ENCODE assay signal across 14 mouse cellular contexts in the genomic region with DNA sequence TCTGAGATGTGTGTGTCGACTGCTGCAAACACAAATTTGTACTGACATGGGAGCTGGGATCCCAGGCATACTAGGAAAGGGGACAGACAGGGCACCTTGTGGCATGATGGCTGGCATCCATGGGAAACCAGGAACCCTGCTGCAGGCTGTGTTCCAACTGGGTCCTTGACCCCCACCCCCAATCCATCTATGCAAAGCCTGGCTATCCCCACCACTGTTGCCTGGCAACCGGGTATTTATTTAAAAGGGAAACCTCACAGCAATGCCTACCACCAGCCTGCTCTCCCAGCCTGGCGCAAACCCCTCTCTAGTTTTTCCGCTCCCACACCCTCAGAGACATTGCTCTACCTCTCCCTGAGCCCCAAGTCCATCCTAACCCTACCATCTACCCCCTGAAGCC. TPM values are rescaled to one million over a fixed set of nuclear protein-coding genes. Genes with fewer than 3 reads are reported as not detected.
DNase-seq lines count a peak whose midpoint lies in the region; ATAC-seq and TF ChIP-seq lines count a peak whose summit lies in the region.
"Had no signal": no experiment of that assay in that cellular context is flagged by ENCODE, and none has a peak within 500 bp of the region (broad histone marks: within the 10 kb centered on the region; RNA-seq: fewer than 3 reads in every experiment).

No protein-coding gene starts in this region.

- H3K36me3 ChIP-seq in heart, postnatal 0 days (replicated peaks; ENCODE audit: control insufficient read depth, insufficient read depth, low read length): no peaks in the 10 kb centered on the region
- no peaks in the 10 kb centered on the region for H3K36me3 ChIP-seq in heart, adult 2 months (ENCODE audit: control insufficient read depth, insufficient read depth, low read length)
- no peaks in the 10 kb centered on the region for H3K36me3 ChIP-seq in limb, embryonic 14.5 days (ENCODE audit: control insufficient read depth, insufficient read depth, low read length)
- no peaks in the 10 kb centered on the region for H3K36me3 ChIP-seq in kidney, embryonic 14.5 days (ENCODE audit: control insufficient read depth, insufficient read depth, low read length)
- H3K36me3 ChIP-seq: intestine, embryonic 15.5 days had no signal

- H3K27me3 ChIP-seq in heart, postnatal 0 days (ENCODE audit: control insufficient read depth, insufficient read depth, low read length): no peaks in the 10 kb centered on the region
- H3K27me3 ChIP-seq in heart, adult 2 months (ENCODE audit: control insufficient read depth, insufficient read depth, low read length): no peaks in the 10 kb centered on the region
- no peaks in the 10 kb centered on the region for H3K27me3 ChIP-seq in limb, embryonic 14.5 days (ENCODE audit: control insufficient read depth, insufficient read depth, low read length)
- no peaks in the 10 kb centered on the region for H3K27me3 ChIP-seq in kidney, embryonic 14.5 days (ENCODE audit: control insufficient read depth, insufficient read depth, low read length)
- H3K27me3 ChIP-seq: intestine, embryonic 15.5 days; limb, embryonic 13.5 days had no signal

- no peaks in the 10 kb centered on the region for H3K9me3 ChIP-seq in heart, postnatal 0 days (replicated peaks; ENCODE audit: control insufficient read depth, low read length)
- no peaks in the 10 kb centered on the region for H3K9me3 ChIP-seq in limb, embryonic 14.5 days (ENCODE audit: control insufficient read depth, low read length)
- H3K9me3 ChIP-seq in kidney, embryonic 14.5 days (ENCODE audit: control insufficient read depth, low read length): no peaks in the 10 kb centered on the region
- H3K9me3 ChIP-seq: intestine, embryonic 15.5 days; limb, embryonic 13.5 days had no signal

- no peak for TF ChIP-seq CTCF in heart, postnatal 0 days (IDR thresholded peaks at IDR 0.05; ENCODE audit: low read depth)
- TF ChIP-seq CTCF in heart, adult 2 months (IDR thresholded peaks at IDR 0.05): no peak
- no peak for TF ChIP-seq CTCF in brain, embryonic 14.5 days (IDR thresholded peaks at IDR 0.05; ENCODE audit: borderline replicate concordance, extremely low read depth, insufficient read depth, insufficient read length)

- no peak for ATAC-seq in heart, postnatal 0 days (ENCODE audit: insufficient read depth, low read depth)
- no peak for ATAC-seq in limb, embryonic 14.5 days (ENCODE audit: low FRiP score, low read depth)
- ATAC-seq in kidney, embryonic 14.5 days (ENCODE audit: low FRiP score, low TSS enrichment): no peak
- ATAC-seq: intestine, embryonic 15.5 days had no signal

- peaks cover 31% of the 10 kb centered on the region for H3K4me1 ChIP-seq in heart, postnatal 0 days (ENCODE audit: control insufficient read depth, insufficient read depth)
- H3K4me1 ChIP-seq in heart, adult 2 months (ENCODE audit: control insufficient read depth, insufficient read depth, low read length): peaks cover 1% of the 10 kb centered on the region; the same call in 1 of the 2 replicates
- H3K4me1 ChIP-seq in limb, embryonic 14.5 days (ENCODE audit: control insufficient read depth, insufficient read depth, low read length): peaks cover 49% of the 10 kb centered on the region
- peaks cover 36% of the 10 kb centered on the region for H3K4me1 ChIP-seq in kidney, embryonic 14.5 days (ENCODE audit: control insufficient read depth, insufficient read depth, low read length)

- TF ChIP-seq POLR2A in heart, adult 2 months (IDR thresholded peaks at IDR 0.05; ENCODE audit: insufficient read depth, low read depth, low read length): no peak
- no peak for TF ChIP-seq POLR2A in brain, embryonic 14.5 days (IDR thresholded peaks at IDR 0.05; ENCODE audit: borderline replicate concordance, extremely low read depth, insufficient read depth, insufficient read length, poor library complexity, severe bottlenecking)
- TF ChIP-seq POLR2A in limb, embryonic 14.5 days (IDR thresholded peaks at IDR 0.05; ENCODE audit: borderline replicate concordance, extremely low read depth, insufficient read depth, insufficient read length): no peak

- H3K79me2 ChIP-seq in heart, adult 2 months (replicated peaks; ENCODE audit: control insufficient read depth, insufficient read depth, low read length): no peaks in the 10 kb centered on the region

- no peak for DNase-seq in heart, postnatal 0 days (ENCODE audit: low spot score)
- no peak for DNase-seq in heart, adult 2 months
- DNase-seq in adrenal gland, postnatal 14 days: peak; percentile 34
- DNase-seq in brain, embryonic 14.5 days (ENCODE audit: low read depth): peak; percentile 52
- DNase-seq in limb, embryonic 14.5 days (ENCODE audit: low spot score): no peak
- DNase-seq in MN1 (ENCODE audit: low spot score): no peak
- DNase-seq in gastrocnemius, postnatal 4 days (ENCODE audit: low spot score in 2 of 2): no peak
- DNase-seq: cerebellum, postnatal 36 days; gastrocnemius, postnatal 36 days had no signal

- no peak overlapping the region for H3K9ac ChIP-seq in heart, postnatal 0 days (replicated peaks; ENCODE audit: low read depth, low read length)
- H3K9ac ChIP-seq in heart, adult 2 months (ENCODE audit: low read depth, low read length): no peak overlapping the region
- 0 out of 2 replicates have a peak overlapping the region, but pooled peaks have one; percentile 4 for H3K9ac ChIP-seq in limb, embryonic 14.5 days (ENCODE audit: low read depth, low read length, severe bottlenecking)
- H3K9ac ChIP-seq in kidney, embryonic 14.5 days (ENCODE audit: low read depth, low read length): no peak overlapping the region
- H3K9ac ChIP-seq: intestine, embryonic 15.5 days; limb, embryonic 13.5 days had no signal

- 73% methylated on average over 4 of the region's 4 CpGs for WGBS in heart, postnatal 0 days
- WGBS in heart, adult 2 months: 79% methylated on average over 4 of the region's 4 CpGs
- WGBS in limb, embryonic 14.5 days: 77% methylated on average over 4 of the region's 4 CpGs
- 87% methylated on average over 4 of the region's 4 CpGs for WGBS in kidney, embryonic 14.5 days

- 0 out of 2 replicates have a peak overlapping the region, but pooled peaks have one; percentile 20 for H3K27ac ChIP-seq in heart, postnatal 0 days (ENCODE audit: low read depth)
- no peak overlapping the region for H3K27ac ChIP-seq in heart, adult 2 months
- no peak overlapping the region for H3K27ac ChIP-seq in limb, embryonic 14.5 days (replicated peaks; ENCODE audit: low read depth, low read length)
- H3K27ac ChIP-seq in kidney, embryonic 14.5 days (ENCODE audit: low read depth, low read length): no peak overlapping the region
- H3K27ac ChIP-seq: intestine, embryonic 15.5 days had no signal

- no peak for TF ChIP-seq EP300 in heart, postnatal 0 days (IDR thresholded peaks at IDR 0.05; ENCODE audit: low read depth)
- TF ChIP-seq EP300 in heart, adult 2 months (IDR thresholded peaks at IDR 0.05; ENCODE audit: insufficient read depth, low read depth, low read length): no peak

- intact Hi-C loops in heart, adult 2 months (cut with DNase I): no loop called here

- no peak overlapping the region for H3K4me2 ChIP-seq in heart, postnatal 0 days (ENCODE audit: low read depth, low read length)
- H3K4me2 ChIP-seq in limb, embryonic 14.5 days (replicated peaks; ENCODE audit: low read depth, low read length, severe bottlenecking): no peak overlapping the region
- no peak overlapping the region for H3K4me2 ChIP-seq in kidney, embryonic 14.5 days (replicated peaks; ENCODE audit: low read depth, low read length)
- H3K4me2 ChIP-seq: intestine, embryonic 15.5 days had no signal

- no peak overlapping the region for H3K4me3 ChIP-seq in heart, postnatal 0 days (ENCODE audit: low read depth, low read length)
- no peak overlapping the region for H3K4me3 ChIP-seq in heart, adult 2 months
- H3K4me3 ChIP-seq in limb, embryonic 14.5 days (replicated peaks; ENCODE audit: low read length): no peak overlapping the region
- no peak overlapping the region for H3K4me3 ChIP-seq in kidney, embryonic 14.5 days (ENCODE audit: low read length)
- H3K4me3 ChIP-seq: intestine, embryonic 15.5 days; limb, embryonic 13.5 days had no signal

RNA-seq across cellular contexts. Expression of a gene that starts 26.2 kb away (rescaled TPM):
- 39.2 and 65.9 TPM in 2 replicates for total RNA-seq in heart, postnatal 0 days (2014; rRNA removed; ENCODE audit: low replicate concordance)
- polyA plus RNA-seq in heart, postnatal 0 days (2015; fragmentation: Nextera tagmentation; extraction: Ambion mirVana): 3.1 and 3.4 TPM in 2 replicates
- total RNA-seq in heart, adult 2 months (2021): 1 to 10 TPM; 4.5 to 5.5 TPM
- polyA plus RNA-seq in heart, adult 2 months (2012; rRNA removed): 20.4 and 23.2 TPM in 2 replicates
- 38.4 and 45.4 TPM in 2 replicates for total RNA-seq in adrenal gland, postnatal 14 days (2021)
- polyA plus RNA-seq in brain, embryonic 14.5 days (2012; rRNA removed): 90.4 and 118 TPM in 2 replicates
- polyA plus RNA-seq in limb, embryonic 14.5 days (2012; rRNA removed): 58.0 and 73.0 TPM in 2 replicates
- 6.9 TPM in 2 replicates for polyA plus RNA-seq in limb, embryonic 14.5 days (2014; fragmentation: Nextera tagmentation; extraction: Ambion mirVana)
- polyA plus RNA-seq in kidney, embryonic 14.5 days (2014; fragmentation: Nextera tagmentation; extraction: Ambion mirVana): 3.0 and 4.0 TPM in 2 replicates
- total RNA-seq in gastrocnemius, postnatal 4 days (2021): 10 to 100 TPM; 20.2 to 22.7 TPM

RNA-seq across cellular contexts. Expression of a gene that starts 38.3 kb away (rescaled TPM):
- total RNA-seq in heart, postnatal 0 days (2014; rRNA removed; ENCODE audit: low replicate concordance): not detected in 2 replicates
- 0.33 and 0.56 TPM in 2 replicates for polyA plus RNA-seq in heart, postnatal 0 days (2015; fragmentation: Nextera tagmentation; extraction: Ambion mirVana)
- total RNA-seq in heart, adult 2 months (2021): not detected
- polyA plus RNA-seq in heart, adult 2 months (2012; rRNA removed): 0.47 and 0.61 TPM in 2 replicates
- not detected in 2 replicates for total RNA-seq in adrenal gland, postnatal 14 days (2021)
- 0.45 and 0.72 TPM in 2 replicates for polyA plus RNA-seq in brain, embryonic 14.5 days (2012; rRNA removed)
- 11.3 and 14.6 TPM in 2 replicates for polyA plus RNA-seq in limb, embryonic 14.5 days (2012; rRNA removed)
- polyA plus RNA-seq in limb, embryonic 14.5 days (2014; fragmentation: Nextera tagmentation; extraction: Ambion mirVana): 10.2 and 14.6 TPM in 2 replicates
- 0.49 TPM in 1 of 2 replicates, not detected in the other for polyA plus RNA-seq in kidney, embryonic 14.5 days (2014; fragmentation: Nextera tagmentation; extraction: Ambion mirVana)
- under 1 TPM; 0.54 to 0.60 TPM for total RNA-seq in gastrocnemius, postnatal 4 days (2021)
- total RNA-seq: CH12.LX had no signal

RNA-seq across cellular contexts. Expression of a gene that starts 41.2 kb away (rescaled TPM):
- 15.2 and 28.1 TPM in 2 replicates for total RNA-seq in heart, postnatal 0 days (2014; rRNA removed; ENCODE audit: low replicate concordance)
- 26.2 and 35.5 TPM in 2 replicates for polyA plus RNA-seq in heart, postnatal 0 days (2015; fragmentation: Nextera tagmentation; extraction: Ambion mirVana)
- total RNA-seq in heart, adult 2 months (2021): 1 to 10 TPM; 1.4 to 2.5 TPM
- polyA plus RNA-seq in heart, adult 2 months (2012; rRNA removed): 6.3 and 8.2 TPM in 2 replicates
- 5.3 and 6.6 TPM in 2 replicates for total RNA-seq in adrenal gland, postnatal 14 days (2021)
- polyA plus RNA-seq in brain, embryonic 14.5 days (2012; rRNA removed): 0.62 and 2.5 TPM in 2 replicates
- polyA plus RNA-seq in limb, embryonic 14.5 days (2012; rRNA removed): 31.8 and 35.9 TPM in 2 replicates
- polyA plus RNA-seq in limb, embryonic 14.5 days (2014; fragmentation: Nextera tagmentation; extraction: Ambion mirVana): 38.0 and 83.8 TPM in 2 replicates
- polyA plus RNA-seq in kidney, embryonic 14.5 days (2014; fragmentation: Nextera tagmentation; extraction: Ambion mirVana): 0.30 and 0.57 TPM in 2 replicates
- total RNA-seq in gastrocnemius, postnatal 4 days (2021): 100 to 1,000 TPM in 1 of 2 experiments, 10 to 100 TPM in 1; 86.0 to 110 TPM
- total RNA-seq: CH12.LX had no signal

RNA-seq across cellular contexts. Expression of a gene that starts 47.1 kb away (rescaled TPM):
- total RNA-seq in heart, postnatal 0 days (2014; rRNA removed; ENCODE audit: low replicate concordance): 1.3 TPM in 1 of 2 replicates, not detected in the other
- polyA plus RNA-seq in heart, postnatal 0 days (2015; fragmentation: Nextera tagmentation; extraction: Ambion mirVana): 0.23 and 1.1 TPM in 2 replicates
- not detected for total RNA-seq in heart, adult 2 months (2021)
- 0.61 and 1.2 TPM in 2 replicates for polyA plus RNA-seq in heart, adult 2 months (2012; rRNA removed)
- not detected in 2 replicates for total RNA-seq in adrenal gland, postnatal 14 days (2021)
- 1.1 and 1.4 TPM in 2 replicates for polyA plus RNA-seq in brain, embryonic 14.5 days (2012; rRNA removed)
- polyA plus RNA-seq in limb, embryonic 14.5 days (2012; rRNA removed): 0.05 and 0.08 TPM in 2 replicates
- polyA plus RNA-seq in limb, embryonic 14.5 days (2014; fragmentation: Nextera tagmentation; extraction: Ambion mirVana): not detected in 2 replicates
- not detected in 2 replicates for polyA plus RNA-seq in kidney, embryonic 14.5 days (2014; fragmentation: Nextera tagmentation; extraction: Ambion mirVana)
- total RNA-seq in gastrocnemius, postnatal 4 days (2021): not detected
- total RNA-seq: CH12.LX; gastrocnemius, postnatal 36 days had no signal
- polyA plus RNA-seq: intestine, embryonic 15.5 days; limb, embryonic 13.5 days; stomach, embryonic 16.5 days had no signal

Comparison
In these comparisons a context has a peak if more than half of its experiments do, and no peak if none do; other contexts are left out.
1. DNase-seq: peak in adrenal gland, postnatal 14 days (single experiment) and brain, embryonic 14.5 days (single experiment); none in heart, postnatal 0 days (single experiment), heart, adult 2 months (0 of 2), limb, embryonic 14.5 days (single experiment), MN1 (single experiment) and gastrocnemius, postnatal 4 days (0 of 2).